Mouse (Mus musculus): Measurements from ENCODE around the gene Sept3.
A peak's percentile ranks its signal among the peaks of the same experiment; 100 is the strongest.

The Sept3 gene

DNA sequence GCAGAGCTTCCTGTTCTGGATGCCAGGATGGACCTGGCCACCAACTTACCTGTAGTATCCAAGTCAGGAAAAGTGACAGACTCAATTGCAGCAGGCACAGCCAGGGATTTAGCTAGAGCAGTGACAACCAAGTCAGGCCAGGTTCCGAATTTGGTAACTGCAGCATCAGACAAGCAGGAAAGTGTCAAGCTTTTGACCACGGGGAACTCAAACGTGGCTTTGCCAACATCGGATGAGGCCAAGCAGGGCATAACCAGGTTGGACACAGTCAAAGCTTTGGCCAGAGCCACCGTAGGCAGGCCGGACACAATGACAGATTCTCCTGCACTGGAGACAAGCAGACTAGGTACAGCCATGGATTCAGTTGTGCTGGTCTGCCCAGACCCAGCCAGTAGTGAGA lies 2.4 kb upstream of the Sept3 start:
- DNase-seq (ENCODE audit: low read depth): no peak

DNA sequence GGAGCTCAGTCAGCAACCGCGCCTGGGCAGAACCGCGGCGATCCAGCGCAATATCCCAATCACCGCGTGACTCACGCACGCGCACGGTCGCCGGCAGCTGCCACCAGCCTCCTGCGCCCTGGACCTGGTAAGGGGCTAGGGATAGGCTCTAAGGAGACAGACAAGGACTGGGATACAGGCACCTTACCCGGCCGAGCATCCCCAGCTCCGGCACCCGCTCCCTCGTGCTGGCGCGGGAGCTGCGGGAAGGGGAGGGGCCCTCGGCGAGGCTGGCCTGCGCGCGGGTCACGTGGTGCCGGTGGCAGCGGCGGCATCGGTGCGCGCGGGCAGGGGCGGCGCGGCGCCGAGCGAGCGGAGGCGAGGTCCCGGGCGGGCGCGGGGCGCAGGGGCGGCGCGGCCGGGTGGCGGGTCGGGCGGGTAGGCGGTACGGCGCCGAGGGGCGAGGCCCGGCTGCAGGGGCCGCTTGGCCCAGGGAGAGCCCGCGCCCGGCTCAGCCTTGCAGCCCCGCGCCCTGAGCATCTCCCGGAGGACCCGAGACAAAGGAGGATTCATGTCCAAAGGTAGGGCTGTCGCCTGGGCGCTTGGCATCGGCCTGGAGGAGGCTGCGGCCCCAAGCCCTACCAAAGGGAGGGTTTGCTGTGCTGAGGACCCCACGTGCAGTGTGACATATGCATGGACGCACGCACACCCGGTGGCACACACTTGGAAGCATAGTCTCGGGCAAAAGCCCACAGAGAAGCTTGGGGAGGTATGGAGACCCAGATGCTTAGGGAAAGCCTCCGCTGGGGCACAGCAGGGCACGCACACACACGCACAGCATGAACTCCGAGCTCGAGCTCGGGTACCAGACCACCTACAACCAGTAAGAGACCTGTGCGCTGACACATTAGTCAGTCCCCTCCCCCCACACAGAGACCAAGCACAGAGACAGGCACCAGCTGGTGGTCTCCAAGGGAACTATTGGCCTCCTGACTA lies 521 bp downstream of the Sept3 start:
- peak; percentile 35 for DNase-seq (ENCODE audit: low read depth)

DNA sequence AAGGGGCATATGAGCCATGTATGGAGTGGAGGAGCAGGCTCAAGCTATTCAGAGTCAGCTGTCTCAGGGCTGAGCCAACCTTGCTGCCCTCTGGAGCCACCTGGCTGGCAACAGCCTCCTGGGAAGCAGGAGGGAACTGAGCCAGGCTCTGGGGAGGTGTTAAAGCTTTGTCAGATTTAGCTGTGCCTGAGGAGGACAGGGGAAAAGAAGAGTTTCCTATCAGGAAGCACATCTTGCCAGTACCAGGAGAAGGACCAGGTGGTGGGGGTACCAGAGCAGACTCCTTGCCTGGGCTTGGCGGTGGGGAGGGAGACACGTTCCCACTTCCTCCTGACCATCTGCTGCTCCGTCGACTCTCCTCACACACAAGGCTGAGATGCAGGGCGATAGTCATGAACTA lies 2.9 kb downstream of the Sept3 start:
- DNase-seq (ENCODE audit: low read depth): no peak

DNA sequence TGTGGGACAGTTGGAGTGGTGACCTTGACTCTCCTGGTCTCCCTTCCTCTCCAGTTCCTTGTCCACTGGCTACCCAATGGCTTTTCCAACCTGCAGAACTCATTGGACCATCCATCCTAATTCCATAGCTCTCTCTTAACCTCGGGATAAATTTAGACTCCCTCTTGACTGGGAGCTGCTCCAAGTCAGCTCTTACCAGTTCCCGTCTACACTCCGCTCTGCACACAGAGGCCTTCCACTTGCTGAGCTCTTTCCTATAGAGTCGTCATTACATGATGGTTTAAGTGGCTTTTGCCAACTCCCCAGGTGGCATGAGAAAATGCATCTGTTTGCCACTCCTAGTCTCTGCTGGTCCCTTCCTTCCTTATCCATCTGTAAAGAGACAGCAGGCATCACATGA lies 5.9 kb downstream of the Sept3 start:
- no peak for DNase-seq (ENCODE audit: low read depth)

DNA sequence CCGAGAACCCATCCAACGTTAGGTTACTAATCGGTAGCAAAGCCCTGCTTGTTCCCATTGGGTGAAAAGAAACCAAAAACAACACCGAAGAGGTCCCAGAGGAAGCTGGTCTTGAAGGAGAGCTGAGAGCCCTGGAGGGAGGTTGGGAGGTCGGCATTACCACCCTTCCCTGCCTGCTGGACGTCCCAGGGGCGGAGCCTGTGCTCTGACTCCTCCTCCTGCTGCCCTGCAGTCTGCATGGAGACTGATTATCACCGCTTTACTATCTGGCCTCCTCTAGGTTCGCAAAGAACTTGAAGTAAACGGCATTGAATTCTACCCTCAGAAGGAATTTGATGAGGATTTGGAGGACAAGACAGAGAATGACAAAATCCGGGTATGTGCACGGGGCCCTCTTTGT lies 11.5 kb downstream of the Sept3 start:
- DNase-seq (ENCODE audit: low read depth): no peak

DNA sequence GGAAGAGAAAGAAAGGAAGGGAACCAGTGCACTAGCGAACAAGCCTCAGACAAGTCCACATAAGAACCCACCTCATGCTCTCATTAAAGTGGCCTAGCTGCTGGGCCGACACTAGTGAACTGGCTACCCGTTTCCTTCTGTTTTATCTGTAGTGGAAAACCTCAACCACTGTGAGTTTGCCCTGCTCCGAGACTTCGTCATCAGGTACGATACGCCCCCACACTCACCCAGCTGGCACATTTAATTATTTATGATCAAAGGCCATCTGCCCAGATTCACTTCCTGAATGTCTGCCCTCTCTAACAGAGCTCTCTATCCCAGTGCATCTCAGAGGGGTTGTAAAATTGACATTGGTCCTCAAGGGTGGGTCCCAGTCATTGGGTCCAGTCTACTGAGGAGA lies 15.6 kb downstream of the Sept3 start:
- DNase-seq (ENCODE audit: low read depth): no peak

DNA sequence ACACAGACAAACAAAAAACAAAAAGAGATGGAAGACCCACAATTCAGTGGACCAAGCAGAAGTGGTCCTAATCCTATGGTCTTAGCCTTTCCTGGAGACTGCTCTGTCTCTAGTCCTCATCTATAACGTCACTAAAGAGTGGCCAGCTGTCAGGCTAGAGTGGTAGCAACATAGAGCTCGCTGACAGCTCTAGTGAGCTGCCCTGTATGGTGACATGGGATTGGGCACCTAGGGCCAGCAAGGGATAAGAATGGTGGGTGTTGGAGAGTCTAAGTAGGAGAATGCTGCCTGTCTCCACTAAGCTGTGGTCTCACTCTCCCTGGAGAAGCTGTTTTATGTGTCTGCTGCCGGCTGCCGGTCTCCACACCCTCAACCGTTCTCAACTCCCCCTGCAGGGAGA lies 18.2 kb downstream of the Sept3 start:
- no peak for DNase-seq (ENCODE audit: low read depth)

DNA sequence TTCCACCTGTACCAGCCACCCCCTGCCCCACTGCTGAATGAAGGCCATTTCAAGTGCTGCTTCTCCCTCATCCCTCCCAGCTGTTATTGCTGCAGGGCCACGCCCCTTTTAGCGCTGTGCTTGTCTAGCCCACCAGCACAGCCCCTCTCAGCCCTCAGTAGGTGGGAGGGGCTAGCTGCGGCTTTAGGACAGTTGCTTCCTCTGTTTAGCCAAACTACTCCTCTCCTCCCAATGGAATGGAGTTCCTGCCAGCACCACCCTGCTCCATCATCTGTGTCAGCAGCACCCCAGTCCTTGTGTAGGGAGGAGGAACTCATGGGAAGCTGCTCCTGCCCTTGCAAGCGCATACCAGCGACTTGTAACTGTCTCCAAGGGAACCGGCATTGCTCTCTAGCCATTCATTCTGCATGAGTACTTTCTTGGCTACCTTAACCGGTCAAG lies 18.6 kb downstream of the Sept3 start:
- no peak for DNase-seq (ENCODE audit: low read depth)

DNA sequence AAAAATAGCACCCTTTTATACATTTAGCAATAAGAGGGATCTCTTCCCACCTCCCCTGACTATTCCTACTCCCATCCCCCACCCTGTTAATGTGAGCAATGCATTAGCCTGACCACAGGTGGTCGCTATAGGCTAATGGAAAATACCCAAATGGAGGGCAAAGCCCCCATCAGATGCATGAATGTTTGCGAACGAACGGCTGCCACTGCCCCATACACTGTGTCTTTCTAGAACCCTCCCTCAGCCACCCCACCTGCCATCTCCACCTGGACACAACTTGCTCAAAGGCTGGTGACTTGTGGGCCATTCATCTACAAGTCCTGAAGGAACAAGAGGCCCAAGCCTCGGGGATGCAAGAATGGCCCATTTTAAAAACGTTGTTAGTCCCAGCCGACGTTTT lies 19.4 kb downstream of the Sept3 start:
- DNase-seq (ENCODE audit: low read depth): no peak

DNA sequence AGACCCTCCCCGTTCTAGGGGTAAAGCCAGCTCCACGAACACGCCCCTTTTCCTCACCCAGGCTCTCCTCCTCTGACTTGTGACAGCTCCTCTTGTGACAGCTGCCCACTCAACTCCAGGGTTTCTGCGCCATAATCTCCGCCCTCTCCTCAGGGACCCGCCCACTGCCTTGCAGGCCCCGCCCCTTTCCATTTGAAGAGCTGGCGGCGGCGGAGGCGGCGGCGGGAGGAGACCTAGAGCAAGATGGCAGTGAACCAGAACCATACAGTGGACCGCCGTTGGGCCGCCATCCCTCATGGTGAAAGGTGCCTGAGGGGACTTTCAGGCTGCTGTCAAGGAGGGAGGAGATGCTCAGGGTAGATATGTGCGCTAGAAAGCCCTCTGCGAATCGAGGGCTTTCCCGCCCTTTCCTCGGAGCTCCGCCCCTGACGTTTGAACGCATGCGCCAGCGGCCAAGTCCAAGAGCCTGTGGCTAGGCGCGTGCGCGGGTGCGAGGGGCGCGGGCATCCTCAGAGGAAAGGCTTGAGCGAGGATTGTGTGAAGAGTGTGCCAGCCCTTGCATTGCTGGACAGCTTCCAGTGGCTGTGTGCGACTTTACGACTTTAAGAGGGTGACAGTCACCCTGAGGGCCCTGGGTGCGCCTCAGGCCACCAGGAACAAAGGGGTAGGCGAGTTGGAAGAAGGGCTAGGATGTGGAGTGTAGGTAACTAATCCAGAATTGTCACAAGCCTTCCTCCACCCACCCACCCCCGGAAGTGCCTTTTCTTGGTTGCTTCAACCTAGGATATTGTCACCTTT lies 24.3 kb downstream of the Sept3 start, which contains the start of gene Wbp2nl:
Gene Wbp2nl (plus strand): TSS at position 191 of the 798 bp plus-strand sequence.
- DNase-seq (ENCODE audit: low read depth): no peak

DNA sequence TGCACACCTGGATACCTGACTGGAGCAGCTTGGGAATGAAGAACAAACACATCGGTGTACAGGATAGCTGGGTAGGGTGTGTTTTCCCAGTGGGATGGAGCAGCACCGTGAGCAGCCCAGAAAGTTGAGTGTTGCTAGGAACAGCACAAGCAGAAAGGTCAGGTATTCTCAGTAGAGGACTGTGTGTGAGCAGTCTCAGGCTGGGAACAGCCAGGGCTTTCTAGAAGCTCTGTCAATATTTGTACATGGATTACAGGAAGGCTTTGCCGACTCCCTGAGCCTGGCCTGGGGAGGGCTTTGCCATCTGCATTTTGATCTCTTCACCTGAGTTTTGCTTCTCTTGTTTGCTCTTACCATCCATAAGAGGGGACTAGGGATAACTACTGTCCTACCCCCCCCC lies 32.4 kb downstream of the Sept3 start:
- DNase-seq (ENCODE audit: low read depth): no peak

DNA sequence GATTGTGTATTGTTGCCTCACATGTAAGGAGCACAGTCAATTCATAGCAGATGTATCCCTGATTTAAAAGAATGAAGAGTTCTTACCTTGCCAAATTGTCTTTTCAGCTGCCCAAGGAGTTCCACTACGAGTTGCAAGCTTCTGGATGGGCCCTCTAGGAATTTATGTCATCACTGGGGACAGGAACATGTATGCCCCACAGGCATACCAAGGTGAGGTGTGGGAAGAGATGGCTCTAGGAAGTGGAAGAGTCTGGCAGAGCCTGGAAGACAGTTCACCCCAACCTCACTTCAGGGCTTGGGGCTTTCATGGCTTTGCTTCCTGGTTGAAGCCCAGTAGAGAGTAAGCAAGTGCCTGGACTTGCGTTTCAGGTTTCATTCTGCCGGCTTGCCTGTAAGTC lies 33.7 kb downstream of the Sept3 start:
- DNase-seq (ENCODE audit: low read depth): no peak

DNA sequence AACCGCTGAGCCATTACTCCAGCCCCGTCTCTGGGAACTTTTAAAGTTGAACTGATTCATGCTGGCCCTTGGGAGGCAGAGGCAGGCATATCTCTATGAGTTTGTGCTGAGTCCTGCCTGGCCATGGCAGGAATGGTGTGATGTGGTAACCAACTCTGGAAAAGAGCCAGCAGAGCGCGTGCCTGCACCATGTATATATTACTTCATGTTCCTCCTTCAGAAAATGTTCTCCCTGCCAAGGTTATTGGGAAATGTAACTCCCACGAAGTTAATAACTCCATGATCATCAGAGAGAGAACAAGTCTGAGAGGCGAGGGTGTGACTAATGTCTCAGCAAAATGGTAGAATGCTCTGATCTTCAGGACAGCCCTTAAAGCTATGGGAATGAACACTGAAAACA lies 43.1 kb downstream of the Sept3 start:
- DNase-seq (ENCODE audit: low read depth): no peak

DNA sequence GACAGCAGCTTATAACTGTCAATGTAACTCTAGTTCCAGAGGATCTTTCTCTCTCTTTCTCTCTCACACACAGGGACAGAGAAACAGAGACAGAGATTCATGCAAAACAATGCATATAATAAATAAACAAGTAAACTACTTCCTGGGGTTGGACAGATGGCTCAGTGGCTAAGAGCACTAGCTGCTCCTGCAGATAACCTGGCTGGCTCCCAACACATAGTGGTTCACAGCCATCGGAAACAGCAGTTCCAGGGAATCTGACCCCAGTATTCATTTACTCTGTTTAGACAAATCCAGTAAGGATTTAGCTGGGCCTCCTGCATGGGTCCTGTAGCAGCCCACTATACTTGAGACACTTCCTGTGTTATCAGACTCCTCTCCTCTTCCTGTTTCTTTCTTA lies 44.9 kb downstream of the Sept3 start:
- no peak for DNase-seq (ENCODE audit: low read depth)

DNA sequence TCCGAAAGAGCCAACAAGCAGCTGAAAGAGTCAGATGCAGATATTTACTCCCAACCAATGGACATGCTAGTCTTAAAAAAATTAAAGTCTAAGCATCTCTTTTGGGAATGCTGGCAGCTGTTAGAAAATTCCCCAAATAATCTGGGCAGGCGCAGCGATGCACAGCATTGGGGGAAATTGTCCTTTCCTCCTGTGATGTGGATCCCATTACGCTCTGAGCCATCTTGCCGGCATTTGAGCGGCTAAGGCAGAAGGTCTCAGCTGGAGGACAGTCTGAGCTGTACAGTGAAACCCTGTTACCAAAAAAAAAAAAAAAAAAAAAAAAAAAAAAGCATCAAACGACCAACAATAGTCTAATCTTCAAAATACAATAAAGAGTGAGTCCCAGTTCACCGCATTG lies 47.5 kb downstream of the Sept3 start:
- DNase-seq (ENCODE audit: low read depth): no peak

DNA sequence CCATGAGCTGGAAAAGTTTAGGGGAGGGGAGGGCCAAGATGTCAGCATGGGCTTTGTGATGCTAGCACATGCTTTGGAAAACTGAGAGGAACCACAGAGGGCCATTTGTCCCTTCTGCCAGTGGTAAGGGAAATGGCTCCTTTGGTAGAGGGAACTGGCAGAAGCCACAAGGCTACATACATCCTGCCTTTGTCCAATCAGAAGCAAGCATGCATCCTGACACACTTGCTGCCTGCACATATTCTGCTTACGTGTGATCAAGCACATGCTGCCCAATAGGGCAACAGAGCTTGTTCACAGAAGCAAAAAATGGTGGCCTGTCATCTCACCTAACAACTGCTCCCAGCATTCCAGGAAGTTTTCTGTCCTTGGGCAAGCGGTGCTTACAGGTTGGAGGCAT lies 50.7 kb downstream of the Sept3 start:
- DNase-seq (ENCODE audit: low read depth): peak; percentile 34

DNA sequence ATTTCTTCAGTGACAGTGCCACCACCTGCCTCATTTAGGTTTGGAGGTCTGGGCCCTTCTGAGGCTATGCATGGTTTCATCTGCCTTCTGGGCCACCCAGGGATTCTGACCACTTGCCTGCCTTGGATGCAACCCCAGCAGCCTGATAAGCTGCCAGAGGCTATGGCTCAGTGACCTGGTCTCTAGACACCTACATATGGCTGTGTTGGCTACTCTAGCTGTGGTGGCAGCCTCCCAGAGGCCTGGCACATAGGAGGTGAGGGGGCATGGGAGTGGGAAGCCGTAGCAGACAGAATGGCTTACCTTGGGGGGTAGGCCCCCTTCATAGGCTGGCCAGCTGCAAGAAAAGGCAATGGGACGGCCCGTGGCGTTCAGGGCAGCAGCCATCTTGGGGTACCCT lies 60.5 kb downstream of the Sept3 start:
- no peak for DNase-seq (ENCODE audit: low read depth)

DNA sequence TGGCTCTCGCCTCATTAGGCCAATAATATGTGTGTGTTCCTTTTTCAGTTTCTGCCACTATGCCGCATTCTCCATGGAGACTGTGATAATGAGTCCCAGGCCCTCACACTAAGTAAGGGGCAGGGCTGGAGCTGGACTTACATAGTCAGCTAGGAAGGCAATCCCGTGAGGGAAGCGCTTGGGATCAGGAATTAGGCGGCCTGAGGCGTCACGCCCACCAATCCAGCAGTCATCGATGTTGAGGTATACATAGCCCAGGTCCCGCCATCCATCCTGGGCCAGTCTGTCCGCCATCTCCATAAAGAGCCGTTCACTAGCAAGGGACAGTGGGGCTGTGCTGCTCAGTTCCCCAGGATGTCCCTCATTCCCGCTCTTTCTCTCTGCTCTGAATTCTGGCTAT lies 61.9 kb downstream of the Sept3 start:
- DNase-seq (ENCODE audit: low read depth): no peak

DNA sequence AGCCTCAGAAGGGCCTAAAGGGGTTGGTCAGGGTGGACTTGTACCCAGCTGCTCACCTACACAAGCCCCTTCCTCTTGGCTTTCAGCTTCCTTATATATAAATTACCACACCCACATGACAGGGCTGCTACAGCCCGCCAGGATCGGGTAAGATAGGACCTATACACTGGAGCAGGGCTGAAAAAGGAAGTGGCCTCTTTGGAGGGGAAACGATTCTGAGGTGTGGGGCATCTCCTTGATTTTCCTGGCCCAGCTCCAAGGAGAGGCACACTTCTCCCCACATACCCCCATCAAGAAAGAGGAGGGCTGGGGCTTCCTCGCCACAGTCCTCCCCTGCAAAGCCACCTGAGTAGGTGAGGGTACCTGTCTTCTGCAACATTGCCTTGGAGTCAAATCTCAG lies 63.2 kb downstream of the Sept3 start:
- DNase-seq (ENCODE audit: low read depth): peak; percentile 47

DNA sequence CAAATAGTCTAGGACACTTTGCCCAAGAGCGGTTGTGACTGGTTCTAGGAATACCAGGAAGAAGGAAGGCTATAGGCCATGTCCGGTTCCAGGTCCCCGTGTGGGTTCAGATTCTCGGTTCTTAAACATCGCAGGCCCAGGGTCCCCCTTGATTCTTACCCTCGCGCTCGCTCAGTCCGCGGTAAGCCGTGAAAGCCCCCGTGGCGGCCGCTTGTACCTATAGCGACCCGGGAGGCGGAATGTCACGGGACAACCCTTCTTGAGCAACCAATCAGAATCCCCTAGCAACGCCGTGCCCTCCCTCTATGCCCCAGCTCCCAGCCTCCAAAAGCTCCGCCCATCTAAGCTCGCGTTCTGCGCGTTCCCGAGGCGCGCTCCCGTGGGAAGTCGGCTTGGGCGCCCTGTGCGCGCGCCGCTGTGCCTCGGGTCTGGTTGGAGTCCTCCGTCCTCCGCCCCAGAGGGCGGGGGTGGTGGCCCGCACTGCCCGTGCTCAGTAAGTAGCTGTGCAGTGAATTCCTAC lies 64.0 kb downstream of the Sept3 start, which contains the start of the genes Naga, Pheta2 and Smdt1:
Gene Naga (minus strand): TSS at position 333 of the 520 bp plus-strand sequence.
Gene Pheta2 (plus strand): TSS at position 350 of the 520 bp plus-strand sequence.
Gene Smdt1 (plus strand): TSS at position 367 of the 520 bp plus-strand sequence.
- peak; percentile 99 for DNase-seq (ENCODE audit: low read depth)

DNA sequence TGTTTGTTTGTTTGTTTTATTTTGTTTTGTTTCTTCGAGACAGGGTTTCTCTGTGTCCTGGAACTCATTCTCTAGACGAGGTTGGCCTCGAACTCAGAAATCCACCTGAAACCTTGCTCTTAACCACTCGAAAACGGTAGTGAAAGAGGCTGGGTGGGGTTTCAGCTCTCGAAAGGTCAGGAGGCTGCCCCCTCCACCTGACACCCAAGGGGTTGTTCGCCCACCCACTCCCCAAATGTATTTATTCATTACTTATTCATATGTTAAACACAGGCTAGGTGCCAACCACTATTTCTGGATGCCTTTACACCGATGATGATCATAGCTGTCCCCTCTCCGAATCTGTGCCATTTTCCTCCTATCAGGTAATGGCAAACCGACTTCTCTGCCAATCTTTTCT lies 64.5 kb downstream of the Sept3 start:
- no peak for DNase-seq (ENCODE audit: low read depth)

DNA sequence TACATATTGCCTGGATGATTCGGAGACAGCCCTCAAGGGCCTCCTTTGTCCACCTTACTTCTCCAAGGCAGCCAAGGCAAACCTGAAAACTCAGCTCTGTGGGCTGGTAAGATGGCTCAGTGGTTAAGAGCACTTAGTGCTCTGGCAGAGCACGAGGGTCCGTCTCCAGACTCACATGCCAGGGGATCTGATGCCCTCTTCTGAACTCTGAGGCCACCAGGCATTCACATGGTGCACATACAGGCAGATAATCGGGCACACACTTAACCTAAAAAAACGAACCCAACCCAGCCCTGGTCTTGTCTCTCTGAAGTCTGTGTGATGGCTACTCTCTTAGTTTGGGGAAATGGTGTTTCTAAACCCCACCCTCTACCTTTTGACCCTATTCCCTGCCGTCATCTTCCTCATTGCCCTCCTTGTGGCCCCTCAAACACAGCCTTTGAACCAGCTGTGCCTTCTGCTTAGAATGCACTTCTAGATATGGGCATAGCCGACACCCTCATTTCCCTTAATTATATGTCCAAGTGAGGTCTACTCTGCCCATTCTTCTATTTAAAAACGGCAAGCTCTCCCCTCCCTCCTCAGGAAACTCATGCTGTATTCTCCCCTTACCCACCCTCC lies 65.1 kb downstream of the Sept3 start:
- DNase-seq (ENCODE audit: low read depth): peak; percentile 35

Measured in induced T-regulatory cell, adult 2 months (primary cell).